Mouse (Mus musculus) layer of hippocampus, postnatal 10 days (tissue): ENCODE data around the gene Pdia5. TPM values are rescaled to one million over a fixed set of nuclear protein-coding genes. Genes with fewer than 3 reads are reported as not detected.
A peak's percentile ranks its signal among the peaks of the same experiment; 100 is the strongest.

Experiments
- DNase-seq, 2 experiments: peaks; one replicate each; pipeline ENCODE4 v3.0.0; 2021; ENCODE audit warnings: low spot score in 2 of 2
- long read RNA-seq: library from polyadenylated mRNA; stranded (forward); transcript quantifications from one replicate; pipeline ENCODE4 v2.0.0, GENCODE M21; 2023
- total RNA-seq, 2 experiments: library from RNA; stranded (reverse); gene quantifications; 2 replicates each; pipeline ENCODE4 v1.2.3; 2021

The Pdia5 gene
- 1 to 10 TPM; 5.0 to 5.2 TPM for total RNA-seq
- long read RNA-seq, transcript Pdia5-201 (17 exons, 1,809 nt), result major isoform, 6 of 8 reads
- long read RNA-seq, partial matches to known transcripts, result 0 of 8 reads
- long read RNA-seq, other reads (novel, unspliced or antisense), result 2 of 8 reads

- DNase-seq, result peak; percentile 83 to 88
Observed at GRCm38 (mm10) chr16:35490231-35491070, at the start of gene Pdia5. Pdia5 (minus strand) TSS chr16:35490873.

DNA sequence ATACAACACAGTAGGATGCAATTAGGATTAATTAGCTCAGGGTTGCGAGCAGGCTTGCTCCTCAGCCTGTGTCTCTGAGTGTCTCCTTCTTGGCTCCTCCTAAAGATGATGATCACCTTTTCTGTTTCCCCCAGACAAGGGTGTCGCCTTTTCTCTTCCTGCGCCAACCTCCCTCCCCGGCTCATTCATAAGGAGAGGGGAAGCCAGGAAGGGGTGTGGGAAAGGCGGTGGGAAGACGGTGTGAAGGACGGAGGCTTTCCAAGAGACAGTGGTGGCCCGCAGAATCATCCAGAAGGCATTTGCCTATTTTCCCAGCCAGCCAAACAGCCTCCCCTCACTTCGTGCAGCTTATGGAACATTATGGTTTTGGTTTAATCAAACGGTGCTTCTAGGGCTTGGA, 48.4 kb upstream of the Pdia5 start:
- DNase-seq, result no peak

GRCm38 (mm10) chr16:35537651-35538050, 47.0 kb upstream of the Pdia5 start:
- DNase-seq, result no peak

GRCm38 (mm10) chr16:35534630-35535029, 44.0 kb upstream of the Pdia5 start:
- DNase-seq, result no peak

DNA sequence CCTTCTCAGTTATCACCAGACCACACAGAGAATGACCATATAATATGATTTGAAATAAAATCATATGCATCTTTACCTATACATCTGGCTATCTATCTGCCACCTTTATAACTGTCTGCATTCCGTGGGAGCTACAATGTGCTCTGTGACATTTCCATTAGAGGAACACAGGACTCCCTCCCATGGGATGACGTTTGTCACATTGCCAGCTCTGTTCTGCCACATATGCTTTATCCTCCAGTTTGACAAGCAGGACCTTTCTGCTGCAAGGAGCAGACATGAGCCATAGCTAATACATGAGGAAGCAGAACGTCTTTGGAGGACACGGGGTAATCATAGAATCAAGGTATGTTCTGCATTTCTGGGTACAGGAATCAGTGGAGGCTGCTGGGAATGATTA, 33.5 kb upstream of the Pdia5 start:
- DNase-seq, result no peak

DNA sequence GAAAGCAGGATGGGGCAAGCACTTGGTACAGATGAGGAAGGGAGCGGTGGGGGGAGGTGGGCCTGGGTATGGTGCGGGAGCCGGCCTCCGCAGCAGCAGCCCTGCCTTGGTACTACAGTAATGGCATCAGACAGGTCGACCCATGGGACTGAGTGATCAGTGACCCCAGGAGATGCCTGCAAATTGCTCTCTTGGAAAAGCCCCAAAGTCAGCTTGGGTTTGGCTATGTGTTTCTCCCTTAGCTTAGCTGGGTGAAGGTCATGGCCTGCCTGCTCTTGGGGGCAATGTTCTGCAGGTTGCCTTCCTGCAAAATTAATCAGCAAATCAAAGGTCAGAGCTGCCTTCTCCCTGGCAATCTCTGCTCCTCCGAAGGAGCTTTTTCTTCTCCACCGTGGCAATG, 28.6 kb upstream of the Pdia5 start:
- DNase-seq, result no peak

- DNase-seq, result no peak
Observed at GRCm38 (mm10) chr16:35517976-35518951, 27.6 kb upstream of the Pdia5 start.

GRCm38 (mm10) chr16:35515977-35516612, 25.4 kb upstream of the Pdia5 start:
- DNase-seq, result no peak

- no peak for DNase-seq
Observed at GRCm38 (mm10) chr16:35509331-35510070, 18.8 kb upstream of the Pdia5 start.

DNA sequence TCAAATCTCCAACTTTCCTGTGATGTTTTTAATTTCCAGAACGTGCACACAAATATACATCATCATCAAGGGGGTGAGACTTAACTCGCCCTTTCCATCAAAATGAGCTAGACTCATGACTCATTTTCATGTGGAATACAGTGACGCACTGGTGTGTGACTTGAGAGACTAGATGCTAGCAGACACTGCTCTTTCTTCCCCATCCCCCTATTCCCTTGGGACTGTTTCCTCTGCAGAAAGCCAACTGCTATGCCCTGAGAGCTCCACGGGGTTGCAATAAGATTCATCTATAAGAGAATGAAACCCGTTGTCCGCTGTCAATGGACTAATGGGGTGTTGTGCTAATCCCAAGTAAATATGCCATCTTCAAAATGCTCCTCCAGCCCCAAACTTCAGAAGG, 17.9 kb upstream of the Pdia5 start:
- DNase-seq, result no peak

GRCm38 (mm10) chr16:35505786-35506185, 15.1 kb upstream of the Pdia5 start:
- no peak for DNase-seq

DNA sequence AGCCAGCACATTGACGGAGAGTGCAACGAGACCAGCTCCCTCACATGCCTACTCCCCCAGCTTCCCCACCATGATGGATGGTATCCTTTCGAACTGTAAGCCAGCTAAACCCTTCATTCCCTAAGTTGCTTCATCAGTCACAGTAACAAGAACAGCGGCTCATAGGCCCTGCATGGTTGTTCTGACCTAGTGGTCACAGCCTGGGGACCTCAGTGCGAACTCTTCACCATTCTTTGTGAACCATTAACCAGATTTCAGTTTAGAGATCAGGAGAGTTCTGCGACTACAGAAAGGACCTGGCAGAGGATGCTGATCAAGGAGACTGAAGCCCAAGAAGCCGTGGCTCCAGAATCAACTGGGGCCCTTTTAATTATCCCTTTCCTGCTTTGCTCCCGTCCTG, 13.6 kb upstream of the Pdia5 start:
- no peak for DNase-seq

GRCm38 (mm10) chr16:35502456-35502855, 11.8 kb upstream of the Pdia5 start:
- DNase-seq, result no peak

GRCm38 (mm10) chr16:35501106-35501760, 10.6 kb upstream of the Pdia5 start:
- DNase-seq, result no peak

DNA sequence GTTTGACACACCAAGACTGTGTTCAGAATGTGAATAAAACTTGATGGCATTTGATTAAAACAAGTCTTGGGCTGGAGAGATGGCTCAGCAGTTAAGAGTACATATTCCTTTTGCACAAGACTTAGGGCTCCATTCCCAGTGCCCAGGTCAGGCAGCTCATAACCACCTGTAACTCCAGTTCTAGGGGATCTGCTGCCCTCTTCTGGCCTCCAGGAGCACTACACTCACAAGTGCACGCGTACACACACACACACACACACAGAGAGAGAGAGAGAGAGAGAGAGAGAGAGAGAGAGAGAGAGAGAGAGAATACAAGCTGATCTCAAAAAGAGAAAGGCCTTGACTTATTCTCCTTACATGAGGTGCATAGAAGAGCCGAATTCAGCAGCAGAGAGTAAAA, 9.7 kb upstream of the Pdia5 start:
- no peak for DNase-seq

DNA sequence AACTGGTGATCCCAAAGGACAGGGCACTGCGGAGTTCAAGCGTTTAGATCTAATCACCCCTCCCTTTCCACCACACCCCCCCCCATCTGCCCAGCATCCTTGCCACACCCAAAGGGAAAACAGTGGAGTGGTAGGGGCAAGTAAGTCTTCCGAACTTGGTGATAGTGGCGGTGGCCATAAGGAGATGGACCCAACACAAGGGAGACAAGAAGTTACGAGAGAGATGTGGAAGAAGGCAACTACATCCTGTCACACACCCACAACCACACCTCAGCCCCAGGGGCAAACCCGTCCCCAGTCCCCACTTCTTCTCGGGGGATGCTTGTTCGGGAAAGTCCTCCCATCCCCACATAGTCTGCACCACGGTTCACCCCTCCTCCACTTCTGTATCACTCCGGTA, 880 bp downstream of the Pdia5 start:
- DNase-seq, result no peak

- DNase-seq, result no peak
Observed at GRCm38 (mm10) chr16:35489066-35489718, 1.5 kb downstream of the Pdia5 start.

DNA sequence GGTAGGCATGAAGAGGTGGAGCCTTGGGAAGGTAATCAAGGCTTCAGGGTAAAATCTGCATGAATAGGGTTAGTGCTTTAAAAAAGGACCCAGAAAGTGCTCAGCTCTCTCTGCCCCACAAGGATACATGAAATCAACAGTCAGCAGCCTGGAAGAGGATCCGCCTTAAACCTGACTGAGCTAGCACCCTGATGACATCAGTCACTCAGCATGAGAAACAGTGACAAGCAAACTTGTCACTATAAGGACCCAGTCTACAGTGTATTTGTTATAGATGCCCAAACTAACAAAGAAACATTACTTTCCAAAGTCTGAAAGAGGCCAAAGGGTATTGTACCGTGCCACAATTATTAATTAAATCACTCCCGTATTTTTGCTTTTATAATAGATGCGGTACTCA, 2.9 kb downstream of the Pdia5 start:
- DNase-seq, result no peak

DNA sequence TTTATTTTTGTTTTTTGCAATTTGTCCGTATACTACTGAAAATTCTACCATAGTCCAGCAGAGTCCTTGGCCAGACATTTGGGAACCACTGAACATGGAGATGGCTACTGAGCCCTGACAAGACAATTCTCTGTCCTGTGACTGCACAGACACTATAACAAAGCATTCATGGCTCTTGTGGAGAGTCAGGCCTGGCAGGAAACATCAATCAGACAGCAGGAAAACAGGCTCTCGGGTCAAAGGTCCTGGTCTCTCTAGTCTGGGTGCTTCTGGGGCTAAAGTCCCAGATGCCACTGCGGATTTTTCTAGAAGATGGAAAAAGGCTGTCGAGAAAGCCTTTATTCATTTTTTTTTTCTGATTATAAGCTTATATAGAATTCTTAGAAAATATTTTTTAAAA, 3.6 kb downstream of the Pdia5 start:
- DNase-seq, result no peak

GRCm38 (mm10) chr16:35485711-35486110, 5.0 kb downstream of the Pdia5 start:
- peak in 1 of 2 experiments; percentile 53 for DNase-seq
